Mouse (Mus musculus) forebrain, embryonic 16.5 days (tissue): ENCODE measurements around the gene Txndc2. TPM values are rescaled to one million over a fixed set of nuclear protein-coding genes. Genes with fewer than 3 reads are reported as not detected.
A peak's percentile ranks its signal among the peaks of the same experiment; 100 is the strongest.

ENCODE experiments used
- ATAC-seq: fragments of 200-750 bp; cut with Nextera tagmentation; 2 replicates; pipeline ENCODE4 v1.8.0; 2017; ENCODE audit warnings: mild to moderate bottlenecking, moderate library complexity
- H3K27ac ChIP-seq: fragments of 300-500 bp; sonication (generic); 2 replicates; pipeline ENCODE4 v1.5.1; 2014; ENCODE audit warnings: low read length, control low read depth
- H3K27me3 ChIP-seq: fragments of 300-500 bp; sonication (generic); replicated peaks from 2 replicates; pipeline ENCODE4 v1.6.1; 2014; ENCODE audit warnings: low read length; ENCODE audit not compliant: control insufficient read depth, insufficient read depth
- H3K36me3 ChIP-seq: fragments of 300-500 bp; sonication (generic); 2 replicates; pipeline ENCODE4 v1.6.1; 2014; ENCODE audit not compliant: control insufficient read depth, insufficient read depth
- H3K4me1 ChIP-seq: fragments of 300-500 bp; sonication (generic); replicated peaks from 2 replicates; pipeline ENCODE4 v1.6.1; 2014; ENCODE audit warnings: low read length; ENCODE audit not compliant: control insufficient read depth, insufficient read depth
- H3K4me2 ChIP-seq: fragments of 300-500 bp; sonication (generic); 2 replicates; pipeline ENCODE4 v1.6.1; 2014; ENCODE audit warnings: mild to moderate bottlenecking, low read length, control low read depth
- H3K4me3 ChIP-seq: fragments of 300-500 bp; sonication (generic); replicated peaks from 2 replicates; pipeline ENCODE4 v1.5.1; 2014; ENCODE audit warnings: mild to moderate bottlenecking, low read length, control low read depth
- H3K9ac ChIP-seq: fragments of 300-500 bp; sonication (generic); replicated peaks from 2 replicates; pipeline ENCODE4 v1.6.1; 2014; ENCODE audit warnings: low read depth, low read length, control low read depth
- H3K9me3 ChIP-seq: fragments of 300-500 bp; sonication (generic); 2 replicates; pipeline ENCODE4 v1.6.1; 2016; ENCODE audit warnings: low read length; ENCODE audit not compliant: control insufficient read depth
- WGBS: fragments of 180-500 bp; shearing (Covaris S2); extraction: QIAGEN DNeasy Blood & Tissue Kit; methylation state at CpG from one replicate; pipeline ENCODE4 v1.1.7; 2014; 5-methylcytosine and 5-hydroxymethylcytosine counted together
- polyA plus RNA-seq: library from polyadenylated mRNA; unstranded; fragments of >200 nt; fragmentation: Nextera tagmentation; extraction: Ambion mirVana; gene quantifications from 2 replicates; pipeline ENCODE4 v1.2.1, GENCODE M21; 2015

The Txndc2 gene
- polyA plus RNA-seq, 1 experiment from 2014 or later = 0.11 TPM

GRCm38 (mm10) chr17:65623130-65623529 is 18.8 kb downstream of the Txndc2 start:
- ATAC-seq = no peak
- H3K4me1 ChIP-seq = no peaks in the 10 kb centered on the region
- no peaks in the 10 kb centered on the region for H3K36me3 ChIP-seq

GRCm38 (mm10) chr17:65618431-65618830 is 23.5 kb downstream of the Txndc2 start:
- 0 out of 2 replicates have a peak, but pooled peaks cover 2% of the 10 kb centered on the region for H3K4me1 ChIP-seq
- no peak overlapping the region for H3K9ac ChIP-seq
- H3K27ac ChIP-seq = no peak overlapping the region
- WGBS = 74% methylated on average over 2 of the region's 2 CpGs
- H3K4me3 ChIP-seq = no peak overlapping the region
- no peak for ATAC-seq
- no peak overlapping the region for H3K4me2 ChIP-seq
- H3K27me3 ChIP-seq = no peaks in the 10 kb centered on the region
- no peaks in the 10 kb centered on the region for H3K36me3 ChIP-seq
- no peaks in the 10 kb centered on the region for H3K9me3 ChIP-seq

More at GRCm38 (mm10) chr17:65623130-65623529, 18.8 kb downstream of the Txndc2 start:
- no peak overlapping the region for H3K9ac ChIP-seq
- H3K27ac ChIP-seq = no peak overlapping the region
- H3K27me3 ChIP-seq = no peaks in the 10 kb centered on the region
- H3K4me3 ChIP-seq = no peak overlapping the region
- H3K9me3 ChIP-seq = no peaks in the 10 kb centered on the region
- no peak overlapping the region for H3K4me2 ChIP-seq

GRCm38 (mm10) chr17:65615678-65616077 is 26.3 kb downstream of the Txndc2 start:
- H3K36me3 ChIP-seq = no peaks in the 10 kb centered on the region
- H3K4me3 ChIP-seq = no peak overlapping the region
- ATAC-seq = no peak
- H3K4me1 ChIP-seq = peaks cover 14% of the 10 kb centered on the region
- H3K4me2 ChIP-seq = no peak overlapping the region
- no peaks in the 10 kb centered on the region for H3K27me3 ChIP-seq
- H3K27ac ChIP-seq = no peak overlapping the region
- 37% methylated on average over 3 of the region's 3 CpGs for WGBS
- no peaks in the 10 kb centered on the region for H3K9me3 ChIP-seq
- no peak overlapping the region for H3K9ac ChIP-seq

- Histone ChIP-seq H3K36me3 (no peaks in the 10 kb centered on the region), H3K4me1 (peaks cover 16% of the 10 kb centered on the region), H3K27ac (peak overlapping the region; percentile 99), H3K9me3 (no peaks in the 10 kb centered on the region), H3K4me3 (peak overlapping the region; percentile 72), H3K9ac (peak overlapping the region; percentile 87), H3K4me2 (peak overlapping the region; percentile 83), H3K27me3 (no peaks in the 10 kb centered on the region)
- WGBS = 1% methylated on average over 9 of the region's 9 CpGs
- ATAC-seq = no peak
Observed at GRCm38 (mm10) chr17:65614431-65614830, 27.5 kb downstream of the Txndc2 start.

GRCm38 (mm10) chr17:65613463-65614412 is 28.2 kb downstream of the Txndc2 start, which contains the start of gene Vapa:
Gene Vapa, minus strand, starts transcription at chr17:65613555.
- peak within 1 kb of the TSS; percentile 83 for H3K4me2 ChIP-seq
- peak within 1 kb of the TSS; percentile 92 for H3K9ac ChIP-seq
- WGBS = under 1% methylated on average over 83 of the region's 85 CpGs
- peak within 1 kb of the TSS; percentile 99 for H3K27ac ChIP-seq
- H3K4me1 ChIP-seq = peaks cover 23% of the 10 kb centered on the region
- no peaks in the 10 kb centered on the region for H3K27me3 ChIP-seq
- peak within 1 kb of the TSS; percentile 72 for H3K4me3 ChIP-seq
- no peaks in the 10 kb centered on the region for H3K9me3 ChIP-seq
- ATAC-seq = peak; percentile 93
- no peaks in the 10 kb centered on the region for H3K36me3 ChIP-seq

- peak overlapping the region; percentile 19; the same call in 1 of the 2 replicates for H3K4me2 ChIP-seq
- peak overlapping the region; percentile 99 for H3K27ac ChIP-seq
- H3K36me3 ChIP-seq = no peaks in the 10 kb centered on the region
- H3K9me3 ChIP-seq = no peaks in the 10 kb centered on the region
- peak; percentile 67 for ATAC-seq
- peak overlapping the region; percentile 72 for H3K4me3 ChIP-seq
- peak overlapping the region; percentile 92 for H3K9ac ChIP-seq
- H3K4me1 ChIP-seq = peaks cover 24% of the 10 kb centered on the region
- WGBS = 0% methylated on average over 35 of the region's 42 CpGs
- no peaks in the 10 kb centered on the region for H3K27me3 ChIP-seq
Observed at GRCm38 (mm10) chr17:65613142-65613462, 28.9 kb downstream of the Txndc2 start.

- Histone ChIP-seq H3K36me3 (no peaks in the 10 kb centered on the region), H3K9me3 (no peaks in the 10 kb centered on the region), H3K4me2 (peak overlapping the region; percentile 78), H3K4me1 (peaks cover 28% of the 10 kb centered on the region), H3K27ac (peak overlapping the region; percentile 99), H3K4me3 (peak overlapping the region; percentile 72), H3K27me3 (no peaks in the 10 kb centered on the region), H3K9ac (peak overlapping the region; percentile 92)
- 0% methylated on average over 52 of the region's 91 CpGs for WGBS
- peak; percentile 29 for ATAC-seq
Observed at GRCm38 (mm10) chr17:65612391-65613141, 29.4 kb downstream of the Txndc2 start.

GRCm38 (mm10) chr17:65611721-65612120 is 30.2 kb downstream of the Txndc2 start:
- H3K36me3 ChIP-seq = no peaks in the 10 kb centered on the region
- WGBS = 6% methylated on average over 4 of the region's 4 CpGs

GRCm38 (mm10) chr17:65608743-65609142 is 33.2 kb downstream of the Txndc2 start:
- WGBS = 84% methylated on average over 5 of the region's 5 CpGs
- Histone ChIP-seq H3K9ac (no peak overlapping the region), H3K4me2 (no peak overlapping the region), H3K27me3 (no peaks in the 10 kb centered on the region), H3K4me1 (peaks cover 26% of the 10 kb centered on the region), H3K4me3 (no peak overlapping the region), H3K36me3 (no peaks in the 10 kb centered on the region), H3K27ac (no peak overlapping the region), H3K9me3 (no peaks in the 10 kb centered on the region)
- ATAC-seq = no peak

More at GRCm38 (mm10) chr17:65611721-65612120, 30.2 kb downstream of the Txndc2 start:
- peak overlapping the region; percentile 78 for H3K4me2 ChIP-seq
- H3K27me3 ChIP-seq = no peaks in the 10 kb centered on the region
- H3K4me1 ChIP-seq = peaks cover 28% of the 10 kb centered on the region
- peak overlapping the region; percentile 72 for H3K4me3 ChIP-seq
- no peak overlapping the region for H3K27ac ChIP-seq
- no peak for ATAC-seq
- H3K9me3 ChIP-seq = no peaks in the 10 kb centered on the region
- no peak overlapping the region for H3K9ac ChIP-seq
